Mouse (Mus musculus): ENCODE data around the gene Tgfa. TPM values are rescaled to one million over a fixed set of nuclear protein-coding genes. Genes with fewer than 3 reads are reported as not detected.

Gene Tgfa
- total RNA-seq, 2 experiments from 2014 or later = 8.1 to 9.0 TPM

DNA sequence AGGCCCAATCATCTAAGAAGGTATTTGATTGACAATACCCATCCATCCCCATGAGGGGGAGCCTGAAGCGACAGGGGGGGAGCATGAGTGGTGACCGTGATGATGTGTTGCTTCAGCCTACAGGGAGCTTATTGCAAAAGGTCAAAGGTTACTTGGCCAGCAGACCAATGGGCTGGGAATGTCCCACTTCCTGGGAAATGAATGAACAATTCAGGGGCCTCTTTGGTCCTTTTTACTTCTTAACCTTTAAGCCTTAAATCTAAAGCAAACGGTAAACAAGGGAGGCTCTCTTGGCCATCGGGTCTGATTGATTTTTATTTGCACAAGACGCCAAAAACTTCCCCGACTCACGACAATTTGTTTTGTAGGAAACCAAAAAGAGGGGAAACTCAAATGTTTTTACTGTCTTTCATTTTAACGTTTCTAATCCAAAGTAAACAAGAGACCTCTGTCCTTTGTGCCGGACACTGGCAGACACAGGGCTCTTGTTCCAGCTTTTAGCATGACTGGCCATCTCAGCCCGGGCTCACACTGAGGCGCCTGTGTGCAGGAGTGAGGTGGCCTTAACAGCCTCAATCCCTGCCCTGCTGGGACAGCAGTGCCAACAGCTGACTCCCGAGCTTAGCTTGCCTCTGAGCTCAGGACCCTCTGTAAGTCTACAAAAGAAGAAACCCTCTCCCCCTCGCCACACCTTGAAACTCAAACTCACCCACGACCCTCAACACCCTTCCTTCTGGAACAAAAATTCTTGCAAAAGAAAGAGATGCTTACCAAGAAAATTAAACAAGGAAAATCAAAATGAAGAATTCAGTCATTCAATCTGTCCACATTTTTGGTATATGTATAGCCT is 8.7 kb upstream of the Tgfa start:
- no peak for DNase-seq

DNA sequence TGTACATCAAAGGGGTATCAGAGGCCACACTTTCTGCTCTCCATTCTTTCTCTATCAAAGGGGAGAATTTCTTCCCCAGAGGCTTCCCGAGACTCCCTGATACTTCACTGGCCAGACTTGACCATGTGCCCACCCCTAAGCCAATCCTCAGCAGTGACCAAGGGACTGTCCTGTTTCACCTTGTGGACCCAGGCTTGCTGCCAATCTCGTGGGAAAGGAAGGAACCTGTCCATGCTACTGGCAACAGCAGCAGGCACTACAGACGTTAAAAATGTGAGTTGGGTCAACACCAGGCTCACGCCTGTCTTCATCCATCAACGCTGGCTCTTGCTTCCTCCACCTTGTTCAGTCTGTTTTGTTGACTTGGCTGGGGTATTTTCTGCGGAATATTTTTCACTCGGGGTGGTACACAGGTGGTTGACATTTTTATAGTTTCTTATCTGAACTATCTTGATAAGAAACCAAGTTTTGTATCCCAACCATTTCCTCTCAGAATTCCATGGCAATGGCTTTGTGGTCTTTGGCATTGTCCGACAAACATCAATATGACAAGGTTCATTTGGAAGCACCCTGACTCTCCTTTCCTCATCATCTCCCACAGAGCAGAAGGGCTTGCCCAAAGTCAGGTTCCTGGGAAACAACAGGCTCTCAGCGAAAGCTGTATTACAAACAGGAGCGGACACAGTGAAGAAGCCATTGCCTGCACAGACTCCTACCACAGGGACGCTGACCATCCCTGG is 6.1 kb upstream of the Tgfa start:
- DNase-seq = no peak

DNA sequence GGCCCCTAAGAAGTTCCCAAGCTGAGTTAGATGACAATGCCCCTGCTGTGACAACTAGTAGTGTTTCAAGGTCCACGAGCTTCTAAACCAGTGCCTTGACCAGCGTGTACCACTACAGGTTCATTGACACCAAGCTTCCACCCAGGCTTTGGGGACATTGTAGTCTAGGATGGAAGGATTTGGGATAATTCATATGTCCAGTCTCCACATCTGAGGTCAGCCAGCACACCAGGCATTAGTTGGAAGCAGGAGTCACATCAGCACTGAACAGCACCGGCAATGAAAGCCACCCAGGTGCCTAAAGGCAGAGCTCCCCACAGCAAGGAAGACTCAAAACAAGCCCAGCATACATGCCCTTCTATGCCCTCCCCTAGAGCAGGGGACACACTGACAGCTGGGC is 4.4 kb upstream of the Tgfa start:
- no peak for DNase-seq

DNA sequence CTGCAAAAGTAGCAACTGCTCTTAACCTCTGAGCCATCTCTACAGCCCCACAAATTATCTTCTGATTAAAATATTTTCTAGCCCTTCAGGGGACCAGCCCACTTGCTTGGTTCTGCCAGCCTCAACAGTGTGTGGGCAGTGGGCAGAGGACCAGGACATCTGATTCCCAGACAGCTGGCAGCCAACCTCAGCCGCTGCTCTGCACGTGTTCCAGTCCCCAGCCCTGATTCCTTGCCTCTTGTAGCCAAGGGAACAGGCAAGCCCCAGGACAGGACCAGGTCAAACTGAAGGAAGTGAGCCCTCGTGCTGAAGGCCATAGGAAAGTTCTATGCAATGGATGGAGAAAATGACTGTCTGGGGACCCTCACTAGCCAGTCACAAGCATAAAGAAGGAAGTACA is 2.0 kb upstream of the Tgfa start:
- DNase-seq = no peak

DNA sequence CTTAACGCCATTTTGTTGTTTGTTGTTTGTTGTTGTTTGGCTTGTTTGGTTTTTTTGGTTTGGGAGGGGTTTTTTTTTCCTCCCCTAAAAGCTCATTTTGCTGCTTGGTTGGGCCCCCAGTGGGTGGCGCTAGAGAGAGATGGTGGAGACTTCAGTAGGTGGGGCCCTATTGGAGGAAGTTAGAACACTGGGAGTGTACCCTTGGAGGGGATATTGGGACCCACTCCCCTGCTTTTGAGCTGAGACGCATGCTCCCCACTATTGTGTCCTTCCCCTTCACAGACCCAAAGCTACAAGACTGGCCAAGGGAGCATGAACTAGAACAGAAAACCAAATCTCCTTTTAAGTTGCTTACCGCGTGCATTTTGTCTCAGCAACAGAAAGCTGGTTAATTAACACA is 1.1 kb upstream of the Tgfa start:
- peak; percentile 87 for DNase-seq

DNA sequence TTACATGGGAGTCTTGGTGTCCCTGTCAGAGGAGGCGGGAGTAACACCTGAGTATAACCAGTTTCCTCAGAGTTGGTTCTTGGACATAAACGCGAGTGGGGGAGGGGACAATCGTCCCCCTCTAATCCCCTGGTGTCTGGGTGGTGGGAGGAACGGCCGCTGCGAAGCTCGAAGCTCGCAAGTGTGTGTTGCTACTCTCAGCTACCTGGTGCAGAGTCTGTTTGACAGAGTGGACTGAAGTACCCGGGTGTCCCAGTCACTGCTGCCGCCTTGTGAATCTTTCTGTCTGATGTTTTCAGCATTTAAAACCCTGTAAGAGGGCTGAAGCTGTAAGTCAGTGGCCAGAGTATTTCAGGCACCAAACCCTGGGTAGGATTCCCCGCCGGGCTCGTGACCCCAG is 1.0 kb downstream of the Tgfa start:
- peak; percentile 34 for DNase-seq

DNA sequence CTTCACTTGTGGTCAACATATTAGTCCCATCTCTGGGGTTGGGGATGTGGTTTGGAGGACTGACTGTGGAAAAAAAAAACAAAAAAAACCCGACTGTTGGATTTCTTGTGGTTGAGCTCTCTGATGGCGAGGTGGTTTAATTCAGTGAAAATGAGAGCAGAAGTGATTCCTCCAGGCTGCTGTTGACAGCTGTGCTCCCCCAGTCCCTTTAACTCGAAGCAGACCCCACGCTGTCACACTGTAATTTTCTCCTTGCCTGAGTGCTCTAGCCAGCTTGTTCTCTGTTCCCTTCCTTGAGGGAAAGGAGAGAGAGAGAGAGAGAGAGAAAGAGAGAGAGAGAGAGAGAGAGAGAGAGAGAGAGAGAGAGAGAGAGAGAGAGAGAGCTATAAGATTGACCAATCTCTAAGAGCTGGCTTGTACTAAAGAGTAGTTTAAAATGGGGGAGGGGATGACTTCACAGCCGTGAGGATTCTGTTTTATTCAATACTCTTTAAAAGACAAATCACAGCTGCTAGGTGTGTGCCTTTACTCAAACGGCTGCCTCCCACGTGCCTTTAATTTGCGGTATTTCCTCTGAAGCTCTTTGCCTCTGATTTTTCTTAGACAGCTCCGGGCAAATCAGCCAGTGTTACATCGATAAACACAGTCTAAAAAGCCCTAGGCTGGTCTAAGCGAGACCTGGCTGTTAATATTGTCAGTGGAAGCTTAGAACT is 2.3 kb downstream of the Tgfa start:
- DNase-seq = no peak

DNA sequence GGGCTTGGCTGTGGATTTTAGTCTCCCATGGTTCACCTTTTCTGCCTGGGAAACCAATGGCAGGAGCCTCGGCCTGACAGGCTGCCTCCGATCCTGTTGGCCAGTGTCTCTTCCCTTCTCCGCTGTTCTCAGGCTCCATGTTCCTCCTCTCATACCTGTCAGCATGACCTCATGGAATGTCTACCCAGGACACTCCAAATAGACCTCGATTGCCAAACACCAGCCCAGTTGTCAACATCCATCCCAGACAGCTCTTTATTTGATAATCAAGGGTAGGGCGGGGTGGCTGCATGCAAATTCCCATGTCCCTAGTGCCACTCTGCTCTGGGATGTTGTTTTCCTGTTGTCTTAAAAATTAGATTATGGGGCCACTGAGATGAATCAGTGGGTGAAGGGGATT is 5.9 kb downstream of the Tgfa start:
- no peak for DNase-seq

DNA sequence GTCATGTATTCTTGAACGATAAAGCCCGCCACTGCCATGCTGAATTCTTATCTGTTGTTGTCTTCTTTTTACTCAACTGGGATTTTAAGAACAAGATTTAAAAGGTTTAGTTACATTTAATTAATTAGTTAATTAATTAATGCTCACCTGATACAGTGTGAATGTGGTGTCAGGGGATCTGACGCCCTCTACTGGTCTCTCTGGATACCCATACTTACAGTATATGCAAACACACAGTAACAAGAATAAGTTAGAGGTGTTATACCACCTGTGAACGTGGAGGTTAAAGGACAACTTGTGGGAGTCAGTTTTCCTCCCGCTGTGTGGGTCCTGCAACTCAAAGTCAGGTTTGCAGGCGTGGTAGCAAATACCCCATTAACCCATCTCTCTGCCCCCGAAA is 8.1 kb downstream of the Tgfa start:
- DNase-seq = no peak

DNA sequence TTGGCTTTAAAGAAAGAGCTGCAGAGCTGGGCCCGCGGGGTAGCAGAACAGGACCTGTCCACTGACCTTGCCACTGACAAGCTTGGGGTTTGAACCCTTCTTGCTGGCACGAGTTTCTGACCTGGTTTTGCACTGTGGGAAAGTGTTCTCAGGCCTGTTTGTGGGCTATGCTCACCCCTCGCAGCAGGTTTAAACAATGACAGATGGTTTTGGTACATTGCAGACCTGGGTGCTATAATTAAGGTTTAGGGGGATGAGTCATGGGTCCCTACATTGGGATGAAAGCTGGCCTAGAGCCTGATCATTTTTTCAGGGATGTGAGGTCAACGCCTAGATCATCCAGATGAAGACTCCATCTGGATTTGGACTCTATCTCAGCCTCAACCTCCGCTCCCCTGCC is 11.0 kb downstream of the Tgfa start:
- no peak for DNase-seq

DNA sequence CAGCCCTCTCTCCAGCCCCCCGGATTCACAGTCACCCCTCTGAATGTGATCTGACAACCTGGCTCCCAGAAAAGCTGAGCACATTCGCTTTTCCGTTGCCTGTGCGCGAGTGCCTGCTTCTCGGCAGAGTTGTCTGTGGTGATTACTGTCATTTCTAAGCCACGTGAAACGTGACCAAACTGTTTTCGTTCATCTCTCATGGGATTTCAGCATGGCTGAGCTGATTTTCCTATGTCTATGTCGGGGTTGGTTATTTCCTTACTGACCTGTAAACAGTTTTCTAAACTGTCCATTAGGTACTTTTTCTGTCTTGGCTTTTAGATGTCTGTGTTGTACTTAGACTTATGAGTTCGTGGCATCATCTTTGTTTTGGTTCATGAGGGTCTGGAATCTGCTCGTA is 12.0 kb downstream of the Tgfa start:
- no peak for DNase-seq

DNA sequence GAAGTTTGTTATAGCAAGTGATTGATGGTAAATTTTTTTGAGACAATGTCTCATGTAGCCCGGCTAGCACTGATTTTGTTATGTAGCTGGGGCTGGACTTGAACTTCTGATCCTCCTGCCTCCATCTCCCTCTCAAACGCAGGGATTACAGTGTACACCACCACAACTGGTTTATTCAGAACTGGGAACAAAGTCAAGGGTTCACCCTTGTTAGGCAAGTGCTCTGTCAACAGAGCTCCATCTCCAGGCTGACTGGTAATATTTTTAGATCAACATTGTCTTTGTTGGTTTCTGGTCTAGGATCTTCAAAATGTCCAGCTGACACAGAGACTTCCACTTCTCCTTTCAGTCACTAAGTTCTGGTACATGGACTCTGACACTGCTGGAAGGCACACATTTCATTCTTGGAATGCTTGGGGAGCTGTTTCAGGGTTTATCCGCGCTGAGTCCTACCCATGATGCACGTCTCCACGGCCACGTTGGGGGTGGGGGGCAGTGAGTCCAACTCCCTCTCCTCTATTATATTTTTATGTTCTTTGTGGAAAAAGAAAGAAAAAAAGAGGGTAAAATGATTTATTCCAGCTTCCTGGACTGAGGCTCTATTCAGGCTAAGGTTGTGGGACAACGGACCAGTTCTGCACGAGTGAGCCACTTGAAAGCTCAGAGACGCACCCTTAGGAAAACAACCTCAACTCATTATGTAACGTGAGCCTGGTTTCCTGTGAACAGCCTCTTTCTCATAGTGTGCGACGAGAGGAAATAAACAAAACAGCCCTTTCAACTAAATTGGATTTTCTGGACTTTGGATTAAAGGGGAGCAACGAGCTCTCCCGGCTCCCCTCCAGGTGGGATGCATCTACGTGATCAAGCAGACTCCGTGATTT is 14.4 kb downstream of the Tgfa start:
- no peak for DNase-seq

DNA sequence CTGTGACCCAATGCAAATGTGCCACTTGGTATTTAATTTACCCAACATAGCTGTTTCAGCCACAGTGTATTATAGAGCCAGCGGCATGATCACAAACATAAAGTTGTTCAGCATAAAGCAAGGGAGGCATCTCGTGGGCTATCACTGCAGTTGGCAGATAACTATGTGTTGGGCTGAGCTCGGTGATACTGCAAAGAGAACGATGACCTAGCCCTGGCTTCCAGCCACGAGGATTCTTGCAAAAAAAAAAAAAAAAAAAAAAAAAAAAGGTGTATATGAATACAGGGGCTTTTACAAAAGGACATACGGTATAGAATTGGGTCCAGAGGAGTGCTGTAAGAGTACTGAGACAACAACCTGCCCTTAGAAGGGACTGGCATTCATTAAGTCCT is 15.0 kb downstream of the Tgfa start:
- no peak for DNase-seq

DNA sequence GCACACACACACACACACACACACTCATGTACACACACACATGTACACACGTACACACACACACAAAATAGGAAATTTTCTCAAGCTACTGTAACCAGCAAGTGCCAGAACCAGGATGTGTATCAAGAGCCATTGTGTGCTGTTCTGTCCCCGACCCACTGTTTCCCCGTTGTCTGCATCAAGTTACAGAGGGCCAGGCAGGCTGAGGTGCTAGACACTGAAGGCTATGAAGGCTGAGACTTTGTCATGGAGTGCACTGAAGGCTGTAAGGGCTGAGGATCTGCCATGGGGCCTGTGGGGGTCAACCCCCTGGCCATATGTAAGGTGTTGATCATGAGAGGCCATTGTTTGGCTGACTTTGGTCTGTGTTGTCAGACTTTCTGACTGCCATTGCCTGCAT is 15.6 kb downstream of the Tgfa start:
- no peak for DNase-seq

DNA sequence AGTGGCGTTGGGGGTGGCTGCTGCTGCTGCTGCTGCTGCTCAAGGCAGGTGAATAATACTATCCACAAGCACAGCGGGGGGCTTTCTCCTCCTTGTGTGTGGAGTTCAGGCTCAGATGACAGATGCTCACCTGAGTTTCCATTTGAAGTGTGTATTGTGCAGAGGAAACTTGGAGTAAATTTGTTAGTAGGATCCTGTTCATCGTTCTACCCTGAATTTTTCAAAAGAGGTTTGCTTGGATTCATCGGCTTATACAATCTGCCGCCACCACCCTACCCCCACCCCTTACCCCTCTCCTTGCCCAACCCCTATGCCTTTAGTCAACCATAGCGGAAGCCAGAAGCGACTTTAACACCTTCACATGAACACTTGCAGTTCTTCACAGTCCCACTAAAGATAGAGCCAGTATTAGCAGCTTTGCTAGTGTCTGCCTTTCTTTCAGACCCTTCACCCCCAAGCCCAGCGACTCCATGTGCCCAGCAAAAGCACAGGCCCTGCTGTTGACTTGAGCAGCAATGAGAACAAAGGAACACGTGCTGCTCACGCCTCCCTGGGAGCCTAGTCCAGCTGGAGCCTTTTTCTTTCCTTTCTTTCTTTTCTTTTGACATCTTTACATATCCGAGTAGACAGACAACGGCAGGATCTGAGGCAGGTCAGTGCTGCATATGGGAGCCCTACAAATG is 16.2 kb downstream of the Tgfa start:
- DNase-seq = no peak

DNA sequence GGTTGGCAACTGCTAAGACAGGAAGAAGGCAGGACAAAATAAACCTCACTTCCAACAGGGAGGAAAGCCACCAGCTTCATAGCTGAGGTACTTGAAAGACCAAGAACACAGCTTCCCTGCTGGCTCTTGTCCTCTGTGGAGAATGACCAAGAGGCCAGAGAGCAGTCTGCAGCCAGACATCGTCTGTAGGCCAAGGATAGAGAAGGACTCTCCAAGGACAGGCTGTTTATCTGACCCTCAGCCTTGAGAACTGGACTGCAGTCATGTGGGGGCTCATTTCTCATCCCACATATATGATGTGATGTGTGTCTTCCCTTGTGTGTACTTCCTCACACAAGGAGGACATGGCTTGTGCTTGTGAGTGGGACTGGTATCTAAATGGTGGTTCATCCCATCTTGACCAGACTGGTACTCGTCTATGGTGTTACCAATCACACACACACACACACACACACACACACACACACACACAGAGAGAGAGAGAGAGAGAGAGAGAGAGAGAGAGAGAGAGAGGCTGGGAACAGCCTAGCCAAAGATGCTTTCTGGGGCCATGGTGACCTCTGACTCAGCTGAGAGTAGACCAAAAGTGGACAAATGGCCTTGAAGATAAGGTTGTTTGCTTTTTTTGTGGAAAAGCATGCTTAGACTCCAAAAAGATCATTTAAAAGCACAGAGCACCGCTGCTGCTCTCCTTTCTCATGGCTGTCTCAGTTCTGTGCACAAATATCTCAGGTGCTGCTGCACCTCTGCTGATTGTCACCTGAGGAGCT is 18.0 kb downstream of the Tgfa start:
- DNase-seq = peak; percentile 28

DNA sequence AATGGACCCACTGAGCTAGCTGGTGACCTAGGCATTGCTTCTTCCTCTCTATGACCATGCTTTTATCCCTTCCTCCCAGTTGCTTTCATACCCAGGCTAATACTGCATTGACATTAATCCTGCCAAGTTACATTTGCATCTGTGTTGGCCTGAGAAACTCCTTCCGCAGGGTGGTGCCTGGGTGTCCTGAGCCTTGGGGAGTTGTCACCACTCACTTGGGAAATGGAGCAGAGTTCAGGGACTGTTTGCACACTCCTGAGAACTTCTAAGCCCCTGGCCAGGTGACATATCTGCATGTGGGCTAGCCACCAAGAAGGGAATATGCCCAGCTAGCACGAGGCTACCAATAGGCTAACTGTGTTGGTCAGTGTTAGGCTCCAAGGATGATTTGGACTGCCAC is 23.0 kb downstream of the Tgfa start:
- no peak for DNase-seq

DNA sequence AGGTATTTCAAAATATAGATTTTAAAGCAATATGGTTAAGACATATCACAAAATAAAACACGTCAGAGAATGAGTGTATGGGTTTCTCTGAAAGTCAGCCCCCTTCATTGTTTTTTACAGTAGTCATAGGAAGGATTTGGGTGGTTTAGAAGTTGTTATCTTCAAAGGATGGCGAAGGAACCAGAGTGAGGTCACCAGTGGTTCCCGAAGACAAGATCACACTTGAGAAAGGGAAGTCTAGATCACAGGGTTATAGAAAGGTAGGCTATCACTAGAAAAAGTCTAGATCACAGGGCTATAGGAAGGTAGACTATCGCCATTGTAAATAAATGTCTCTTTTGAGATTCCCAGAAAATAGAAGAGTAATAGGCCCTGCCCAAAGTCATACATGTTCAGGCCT is 23.7 kb downstream of the Tgfa start:
- no peak for DNase-seq

DNA sequence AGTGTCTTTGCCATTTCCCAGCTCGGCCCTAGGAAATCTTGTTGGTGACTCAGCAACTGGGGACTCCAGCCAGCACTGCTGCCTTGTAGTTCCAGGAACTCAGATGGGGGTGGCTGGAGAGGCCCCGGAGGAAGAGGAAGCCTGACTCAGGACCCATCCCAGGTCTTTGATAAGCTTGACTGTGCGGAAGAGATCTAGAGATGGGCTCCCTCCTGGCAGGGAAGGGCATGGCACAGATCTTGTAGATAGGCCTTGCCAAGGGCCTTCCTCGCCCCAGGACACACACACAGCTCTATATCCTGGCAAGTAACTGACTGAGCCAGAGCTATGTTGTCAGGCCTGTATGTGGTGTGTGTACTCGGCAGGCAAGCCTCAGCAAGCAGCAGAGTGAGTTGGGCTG is 24.5 kb downstream of the Tgfa start:
- peak; percentile 69 for DNase-seq

DNA sequence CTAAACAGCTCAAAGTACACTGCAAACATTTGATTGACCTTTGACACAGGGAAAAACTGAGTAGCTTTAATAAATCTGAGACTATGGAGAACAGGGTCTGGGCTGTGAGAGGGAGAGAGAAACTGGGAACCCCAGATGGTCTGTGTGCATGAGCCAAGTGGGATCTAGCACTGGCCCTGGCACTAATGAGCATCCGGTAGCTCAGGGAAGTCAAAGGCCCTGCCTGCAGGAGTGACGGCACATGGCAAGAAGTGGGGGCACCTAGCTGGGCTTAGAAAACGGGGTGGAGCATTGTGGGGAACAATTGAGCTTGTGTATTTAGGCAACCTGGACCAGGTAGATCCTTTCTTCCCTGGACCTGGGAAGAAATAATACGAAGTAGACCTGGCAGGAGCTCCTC is 25.1 kb downstream of the Tgfa start:
- no peak for DNase-seq

DNA sequence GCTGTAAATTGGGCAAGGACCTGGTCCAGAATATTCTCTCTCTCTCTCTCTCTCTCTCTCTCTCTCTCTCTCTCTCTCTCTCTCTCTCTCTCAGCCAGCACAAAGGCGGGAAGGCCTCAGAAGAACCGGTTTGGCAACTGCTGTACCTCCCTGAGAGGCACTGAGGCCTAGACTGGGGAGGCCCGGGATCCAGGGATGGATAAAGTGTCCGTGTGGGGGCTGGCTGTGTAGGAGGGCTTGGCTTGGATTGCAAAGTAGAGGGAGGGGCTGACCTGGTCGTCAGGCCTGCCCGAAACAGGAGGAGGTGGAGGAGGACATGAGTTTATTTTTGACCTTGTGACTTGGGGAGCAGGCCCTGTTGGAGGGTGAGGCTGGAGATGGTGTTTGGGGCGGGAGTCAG is 27.4 kb downstream of the Tgfa start:
- no peak for DNase-seq

Measured in adrenal gland, postnatal 10 days (tissue).